Mouse (Mus musculus): Measurements from ENCODE around the gene Neo1. TPM values are rescaled to one million over a fixed set of nuclear protein-coding genes. Genes with fewer than 3 reads are reported as not detected.
"Not testable (repeated sequence)": the region's sequence is repeated elsewhere in the genome, so short reads cannot be mapped to it uniquely, and the experiment has no call there.

Neo1 gene
- polyA plus RNA-seq, 1 experiment from 2014 or later, result 54.6 TPM

GRCm38 (mm10) chr9:59033492-59033891, 2.7 kb downstream of the Neo1 start:
- WGBS, result 39% methylated on average over 3 of the region's 3 CpGs
- Histone ChIP-seq H3K27ac (ENCODE audit: low read length) (no peak overlapping the region), H3K9me3 (ENCODE audit: control insufficient read depth, low read depth, low read length) (0 out of 2 replicates have a peak, but pooled peaks cover 4% of the 10 kb centered on the region), H3K4me2 (replicated peaks; ENCODE audit: low read depth, low read length) (peak overlapping the region; percentile 79; the same call in 1 of the 2 replicates), H3K36me3 (ENCODE audit: control insufficient read depth, insufficient read depth, low read length) (no peaks in the 10 kb centered on the region), H3K27me3 (ENCODE audit: control insufficient read depth, insufficient read depth, low read length) (no peaks in the 10 kb centered on the region), H3K4me3 (ENCODE audit: low read depth, low read length) (no peak overlapping the region), H3K4me1 (ENCODE audit: control insufficient read depth, insufficient read depth, low read length) (peaks cover 10% of the 10 kb centered on the region), H3K9ac (replicated peaks; ENCODE audit: low read depth, low read length) (no peak overlapping the region)
- no peak for ATAC-seq (ENCODE audit: insufficient number of reproducible peaks, insufficient read depth, low FRiP score, low read depth)

GRCm38 (mm10) chr9:59024245-59024844, 11.9 kb downstream of the Neo1 start:
- no peaks in the 10 kb centered on the region for H3K27me3 ChIP-seq (ENCODE audit: control insufficient read depth, insufficient read depth, low read length)
- H3K4me3 ChIP-seq (ENCODE audit: low read depth, low read length), result no peak overlapping the region
- no peak for ATAC-seq (ENCODE audit: insufficient number of reproducible peaks, insufficient read depth, low FRiP score, low read depth)
- H3K36me3 ChIP-seq (ENCODE audit: control insufficient read depth, insufficient read depth, low read length), result no peaks in the 10 kb centered on the region
- H3K9ac ChIP-seq (replicated peaks; ENCODE audit: low read depth, low read length), result no peak overlapping the region
- 0 out of 2 replicates have a peak, but pooled peaks cover 3% of the 10 kb centered on the region for H3K9me3 ChIP-seq (ENCODE audit: control insufficient read depth, low read depth, low read length)
- H3K4me1 ChIP-seq (ENCODE audit: control insufficient read depth, insufficient read depth, low read length), result no peaks in the 10 kb centered on the region
- H3K4me2 ChIP-seq (replicated peaks; ENCODE audit: low read depth, low read length), result no peak overlapping the region
- 23% methylated on average over 4 of the region's 4 CpGs for WGBS
- H3K27ac ChIP-seq (ENCODE audit: low read length), result no peak overlapping the region

GRCm38 (mm10) chr9:59016060-59016719, 20.1 kb downstream of the Neo1 start:
- Histone ChIP-seq H3K4me3 (ENCODE audit: low read depth, low read length) (no peak overlapping the region), H3K27ac (ENCODE audit: low read length) (no peak overlapping the region), H3K9me3 (ENCODE audit: control insufficient read depth, low read depth, low read length) (no peaks in the 10 kb centered on the region), H3K9ac (replicated peaks; ENCODE audit: low read depth, low read length) (no peak overlapping the region), H3K4me2 (replicated peaks; ENCODE audit: low read depth, low read length) (no peak overlapping the region), H3K36me3 (ENCODE audit: control insufficient read depth, insufficient read depth, low read length) (no peaks in the 10 kb centered on the region), H3K4me1 (ENCODE audit: control insufficient read depth, insufficient read depth, low read length) (peaks cover 8% of the 10 kb centered on the region; the same call in 1 of the 2 replicates), H3K27me3 (ENCODE audit: control insufficient read depth, insufficient read depth, low read length) (no peaks in the 10 kb centered on the region)
- no peak for ATAC-seq (ENCODE audit: insufficient number of reproducible peaks, insufficient read depth, low FRiP score, low read depth)
- 57% methylated on average over 3 of the region's 3 CpGs for WGBS

- no peaks in the 10 kb centered on the region for H3K9me3 ChIP-seq (ENCODE audit: control insufficient read depth, low read depth, low read length)
- no peak for ATAC-seq (ENCODE audit: insufficient number of reproducible peaks, insufficient read depth, low FRiP score, low read depth)
- no peak overlapping the region for H3K27ac ChIP-seq (ENCODE audit: low read length)
- H3K4me3 ChIP-seq (ENCODE audit: low read depth, low read length), result no peak overlapping the region
- H3K27me3 ChIP-seq (ENCODE audit: control insufficient read depth, insufficient read depth, low read length), result no peaks in the 10 kb centered on the region
- no peak overlapping the region for H3K4me2 ChIP-seq (replicated peaks; ENCODE audit: low read depth, low read length)
- H3K9ac ChIP-seq (replicated peaks; ENCODE audit: low read depth, low read length), result no peak overlapping the region
- WGBS, result 2% methylated on average over 2 of the region's 2 CpGs
- peaks cover 8% of the 10 kb centered on the region; the same call in 1 of the 2 replicates for H3K4me1 ChIP-seq (ENCODE audit: control insufficient read depth, insufficient read depth, low read length)
- H3K36me3 ChIP-seq (ENCODE audit: control insufficient read depth, insufficient read depth, low read length), result no peaks in the 10 kb centered on the region
Observed at GRCm38 (mm10) chr9:59013365-59013764, 22.9 kb downstream of the Neo1 start.

GRCm38 (mm10) chr9:58989255-58989928, 46.8 kb downstream of the Neo1 start:
- no peak for ATAC-seq (ENCODE audit: insufficient number of reproducible peaks, insufficient read depth, low FRiP score, low read depth)
- Histone ChIP-seq H3K4me1 (ENCODE audit: control insufficient read depth, insufficient read depth, low read length) (no peaks in the 10 kb centered on the region), H3K4me2 (replicated peaks; ENCODE audit: low read depth, low read length) (no peak overlapping the region), H3K9me3 (ENCODE audit: control insufficient read depth, low read depth, low read length) (no peaks in the 10 kb centered on the region), H3K4me3 (ENCODE audit: low read depth, low read length) (no peak overlapping the region), H3K27ac (ENCODE audit: low read length) (no peak overlapping the region), H3K36me3 (ENCODE audit: control insufficient read depth, insufficient read depth, low read length) (peaks cover 6% of the 10 kb centered on the region), H3K27me3 (ENCODE audit: control insufficient read depth, insufficient read depth, low read length) (no peaks in the 10 kb centered on the region), H3K9ac (replicated peaks; ENCODE audit: low read depth, low read length) (no peak overlapping the region)
- WGBS, result 77% methylated on average over 5 of the region's 5 CpGs

GRCm38 (mm10) chr9:58979034-58979433, 57.2 kb downstream of the Neo1 start:
- H3K4me3 ChIP-seq (ENCODE audit: low read depth, low read length), result no peak overlapping the region
- no peaks in the 10 kb centered on the region for H3K4me1 ChIP-seq (ENCODE audit: control insufficient read depth, insufficient read depth, low read length)
- H3K27me3 ChIP-seq (ENCODE audit: control insufficient read depth, insufficient read depth, low read length), result no peaks in the 10 kb centered on the region
- WGBS, result 92% methylated on average over 15 of the region's 15 CpGs
- H3K27ac ChIP-seq (ENCODE audit: low read length), result no peak overlapping the region
- no peak overlapping the region for H3K4me2 ChIP-seq (replicated peaks; ENCODE audit: low read depth, low read length)
- H3K9me3 ChIP-seq (ENCODE audit: control insufficient read depth, low read depth, low read length), result no peaks in the 10 kb centered on the region
- no peak overlapping the region for H3K9ac ChIP-seq (replicated peaks; ENCODE audit: low read depth, low read length)
- ATAC-seq (ENCODE audit: insufficient number of reproducible peaks, insufficient read depth, low FRiP score, low read depth), result no peak
- peaks cover 3% of the 10 kb centered on the region; the same call in 1 of the 2 replicates for H3K36me3 ChIP-seq (ENCODE audit: control insufficient read depth, insufficient read depth, low read length)

GRCm38 (mm10) chr9:58971154-58971553, 65.1 kb downstream of the Neo1 start:
- H3K4me1 ChIP-seq (ENCODE audit: control insufficient read depth, insufficient read depth, low read length); ATAC-seq (ENCODE audit: insufficient number of reproducible peaks, insufficient read depth, low FRiP score, low read depth); H3K9ac ChIP-seq (replicated peaks; ENCODE audit: low read depth, low read length); H3K27me3 ChIP-seq (ENCODE audit: control insufficient read depth, insufficient read depth, low read length); H3K36me3 ChIP-seq (ENCODE audit: control insufficient read depth, insufficient read depth, low read length); H3K4me2 ChIP-seq (replicated peaks; ENCODE audit: low read depth, low read length); H3K27ac ChIP-seq (ENCODE audit: low read length); H3K4me3 ChIP-seq (ENCODE audit: low read depth, low read length); H3K9me3 ChIP-seq (ENCODE audit: control insufficient read depth, low read depth, low read length): not testable (repeated sequence)
- 86% methylated on average over 2 of the region's 2 CpGs for WGBS

- no peaks in the 10 kb centered on the region for H3K27me3 ChIP-seq (ENCODE audit: control insufficient read depth, insufficient read depth, low read length)
- H3K9me3 ChIP-seq (ENCODE audit: control insufficient read depth, low read depth, low read length), result no peaks in the 10 kb centered on the region
- H3K9ac ChIP-seq (replicated peaks; ENCODE audit: low read depth, low read length), result no peak overlapping the region
- no peak overlapping the region for H3K4me3 ChIP-seq (ENCODE audit: low read depth, low read length)
- no peak overlapping the region for H3K4me2 ChIP-seq (replicated peaks; ENCODE audit: low read depth, low read length)
- ATAC-seq (ENCODE audit: insufficient number of reproducible peaks, insufficient read depth, low FRiP score, low read depth), result no peak
- H3K27ac ChIP-seq (ENCODE audit: low read length), result no peak overlapping the region
- H3K36me3 ChIP-seq (ENCODE audit: control insufficient read depth, insufficient read depth, low read length), result no peaks in the 10 kb centered on the region
- H3K4me1 ChIP-seq (ENCODE audit: control insufficient read depth, insufficient read depth, low read length), result no peaks in the 10 kb centered on the region
- 54% methylated on average over 2 of the region's 2 CpGs for WGBS
Observed at GRCm38 (mm10) chr9:58967371-58967770, 68.9 kb downstream of the Neo1 start.

Measured in stomach, embryonic 14.5 days (tissue).